Mouse (Mus musculus): ENCODE data around the gene Olfr1047. TPM values are rescaled to one million over a fixed set of nuclear protein-coding genes. Genes with fewer than 3 reads are reported as not detected.
"Not testable (repeated sequence)": the region's sequence is repeated elsewhere in the genome, so short reads cannot be mapped to it uniquely, and the experiment has no call there.

Gene Olfr1047
- not detected in 2 replicates for total RNA-seq (2014; rRNA removed)
- polyA plus RNA-seq (2015; fragmentation: Nextera tagmentation; extraction: Ambion mirVana): not detected in 2 replicates

GRCm38 (mm10) chr2:86231301-86231700 is at the start of gene Olfr1047:
Gene Olfr1047 (minus strand): TSS chr2:86231401.
- no peak for DNase-seq
- WGBS: 93% methylated on average over 1 of the region's 1 CpGs
- ATAC-seq: no peak

GRCm38 (mm10) chr2:86278988-86279387 is 47.8 kb upstream of the Olfr1047 start, which contains the start of gene Olfr1051:
Gene Olfr1051 (minus strand): TSS chr2:86279088.
- not testable (repeated sequence) for H3K4me3 ChIP-seq (ENCODE audit: low read depth, low read length); ATAC-seq; H3K9me3 ChIP-seq (ENCODE audit: low read length); H3K27me3 ChIP-seq (ENCODE audit: insufficient read depth, low read length); DNase-seq; H3K4me2 ChIP-seq (ENCODE audit: low read depth); H3K9ac ChIP-seq; H3K36me3 ChIP-seq (ENCODE audit: insufficient read depth); H3K4me1 ChIP-seq (ENCODE audit: insufficient read depth); H3K27ac ChIP-seq (ENCODE audit: low read depth, low read length)

More at GRCm38 (mm10) chr2:86231301-86231700, at the start of gene Olfr1047:
- no peaks in the 10 kb centered on the region for H3K9me3 ChIP-seq (ENCODE audit: low read length)
- H3K36me3 ChIP-seq (ENCODE audit: insufficient read depth): no peaks in the 10 kb centered on the region
- no peak within 1 kb of the TSS for H3K9ac ChIP-seq
- no peaks in the 10 kb centered on the region for H3K27me3 ChIP-seq (ENCODE audit: insufficient read depth, low read length)
- H3K4me1 ChIP-seq (ENCODE audit: insufficient read depth): no peaks in the 10 kb centered on the region
- no peak within 1 kb of the TSS for H3K27ac ChIP-seq (ENCODE audit: low read depth, low read length)
- H3K4me3 ChIP-seq (ENCODE audit: low read depth, low read length): no peak within 1 kb of the TSS
- no peak for TF ChIP-seq CTCF (IDR thresholded peaks at IDR 0.05; ENCODE audit: low read depth)
- no peak within 1 kb of the TSS for H3K4me2 ChIP-seq (ENCODE audit: low read depth)

- not testable (repeated sequence) for H3K9ac ChIP-seq; H3K27me3 ChIP-seq (ENCODE audit: insufficient read depth, low read length); H3K4me2 ChIP-seq (ENCODE audit: low read depth); H3K4me3 ChIP-seq (ENCODE audit: low read depth, low read length); ATAC-seq; H3K4me1 ChIP-seq (ENCODE audit: insufficient read depth); H3K9me3 ChIP-seq (ENCODE audit: low read length); DNase-seq; H3K36me3 ChIP-seq (ENCODE audit: insufficient read depth); H3K27ac ChIP-seq (ENCODE audit: low read depth, low read length)
These were observed 27.0 kb upstream of the Olfr1047 start, which contains the start of gene Olfr1049 for GRCm38 (mm10) chr2:86258228-86258627. Gene Olfr1049 (minus strand): TSS chr2:86258328.

- Histone ChIP-seq H3K4me1 (ENCODE audit: insufficient read depth) (no peaks in the 10 kb centered on the region), H3K4me2 (ENCODE audit: low read depth) (no peak within 1 kb of the TSS), H3K9me3 (ENCODE audit: low read length) (no peaks in the 10 kb centered on the region), H3K36me3 (ENCODE audit: insufficient read depth) (no peaks in the 10 kb centered on the region), H3K27me3 (ENCODE audit: insufficient read depth, low read length) (no peaks in the 10 kb centered on the region), H3K9ac (no peak within 1 kb of the TSS), H3K4me3 (ENCODE audit: low read depth, low read length) (no peak within 1 kb of the TSS), H3K27ac (ENCODE audit: low read depth, low read length) (no peak within 1 kb of the TSS)
- no peak for DNase-seq
- no peak for TF ChIP-seq CTCF (IDR thresholded peaks at IDR 0.05; ENCODE audit: low read depth)
- no peak for ATAC-seq
These were observed 9.0 kb upstream of the Olfr1047 start, which contains the start of gene Olfr1048 for GRCm38 (mm10) chr2:86240189-86240588. Gene Olfr1048 (minus strand): TSS chr2:86240289.

- ATAC-seq: no peak
These were observed 12.0 kb downstream of the Olfr1047 start, which contains the start of gene Olfr1046 for GRCm38 (mm10) chr2:86219214-86219613. Gene Olfr1046 (minus strand): TSS chr2:86219314.

GRCm38 (mm10) chr2:86202909-86203308 is 28.3 kb downstream of the Olfr1047 start, which contains the start of gene Olfr1045:
Gene Olfr1045 (minus strand): TSS chr2:86203009.
- H3K4me1 ChIP-seq (ENCODE audit: insufficient read depth): no peaks in the 10 kb centered on the region
- no peak within 1 kb of the TSS for H3K9ac ChIP-seq
- H3K4me3 ChIP-seq (ENCODE audit: low read depth, low read length): no peak within 1 kb of the TSS
- no peaks in the 10 kb centered on the region for H3K27me3 ChIP-seq (ENCODE audit: insufficient read depth, low read length)
- H3K27ac ChIP-seq (ENCODE audit: low read depth, low read length): no peak within 1 kb of the TSS
- H3K36me3 ChIP-seq (ENCODE audit: insufficient read depth): no peaks in the 10 kb centered on the region
- H3K9me3 ChIP-seq (ENCODE audit: low read length): no peaks in the 10 kb centered on the region
- H3K4me2 ChIP-seq (ENCODE audit: low read depth): no peak within 1 kb of the TSS
- DNase-seq (no peak), ATAC-seq (no peak)
- no peak for TF ChIP-seq CTCF (IDR thresholded peaks at IDR 0.05; ENCODE audit: low read depth)

More at GRCm38 (mm10) chr2:86219214-86219613, 12.0 kb downstream of the Olfr1047 start, which contains the start of gene Olfr1046:
- Histone ChIP-seq H3K27me3 (ENCODE audit: insufficient read depth, low read length) (no peaks in the 10 kb centered on the region), H3K9me3 (ENCODE audit: low read length) (no peaks in the 10 kb centered on the region), H3K27ac (ENCODE audit: low read depth, low read length) (no peak within 1 kb of the TSS), H3K4me2 (ENCODE audit: low read depth) (no peak within 1 kb of the TSS), H3K9ac (no peak within 1 kb of the TSS), H3K36me3 (ENCODE audit: insufficient read depth) (no peaks in the 10 kb centered on the region), H3K4me3 (ENCODE audit: low read depth, low read length) (no peak within 1 kb of the TSS), H3K4me1 (ENCODE audit: insufficient read depth) (no peaks in the 10 kb centered on the region)
- DNase-seq: no peak
- TF ChIP-seq CTCF (IDR thresholded peaks at IDR 0.05; ENCODE audit: low read depth): no peak
- 73% methylated on average over 2 of the region's 2 CpGs for WGBS

GRCm38 (mm10) chr2:86195863-86196262 is 35.3 kb downstream of the Olfr1047 start:
- WGBS: 64% methylated on average over 1 of the region's 1 CpGs
- TF ChIP-seq CTCF (IDR thresholded peaks at IDR 0.05; ENCODE audit: low read depth): no peak
- Histone ChIP-seq H3K27ac (ENCODE audit: low read depth, low read length) (no peak overlapping the region), H3K27me3 (ENCODE audit: insufficient read depth, low read length) (no peaks in the 10 kb centered on the region), H3K4me1 (ENCODE audit: insufficient read depth) (no peaks in the 10 kb centered on the region), H3K4me3 (ENCODE audit: low read depth, low read length) (no peak overlapping the region), H3K4me2 (ENCODE audit: low read depth) (no peak overlapping the region), H3K9ac (no peak overlapping the region), H3K9me3 (ENCODE audit: low read length) (no peaks in the 10 kb centered on the region), H3K36me3 (ENCODE audit: insufficient read depth) (no peaks in the 10 kb centered on the region)
- ATAC-seq (no peak), DNase-seq (no peak)

All from forebrain, postnatal 0 days (tissue).